Mouse (Mus musculus) stomach, embryonic 16.5 days (tissue): ENCODE data around the gene Supv3l1. TPM values are rescaled to one million over a fixed set of nuclear protein-coding genes. Genes with fewer than 3 reads are reported as not detected.

ENCODE experiments used
- ATAC-seq: fragments of 200-750 bp; cut with Nextera tagmentation; 2 replicates; pipeline ENCODE4 v1.8.0; 2017; ENCODE audit warnings: moderate number of reproducible peaks, moderate TSS enrichment; ENCODE audit not compliant: insufficient read depth, low FRiP score
- H3K27ac ChIP-seq: fragments of 300-500 bp; sonication (generic); 2 replicates; pipeline ENCODE4 v1.5.1; 2014; ENCODE audit warnings: low read length
- H3K27me3 ChIP-seq: fragments of 300-500 bp; sonication (generic); 2 replicates; pipeline ENCODE4 v1.6.1; 2014; ENCODE audit warnings: low read length, control low read depth, mixed read lengths; ENCODE audit not compliant: control insufficient read depth, insufficient read depth
- H3K36me3 ChIP-seq: fragments of 300-500 bp; sonication (generic); 2 replicates; pipeline ENCODE4 v1.6.1; 2014; ENCODE audit warnings: low read length; ENCODE audit not compliant: control insufficient read depth, insufficient read depth
- H3K4me1 ChIP-seq: fragments of 300-500 bp; sonication (generic); 2 replicates; pipeline ENCODE4 v1.6.1; 2014; ENCODE audit warnings: low read length, control low read depth, mixed read lengths; ENCODE audit not compliant: control insufficient read depth, insufficient read depth
- H3K4me2 ChIP-seq: fragments of 300-500 bp; sonication (generic); 2 replicates; pipeline ENCODE4 v1.6.1; 2014; ENCODE audit warnings: low read depth, low read length, mixed read lengths
- H3K4me3 ChIP-seq: fragments of 300-500 bp; sonication (generic); replicated peaks from 2 replicates; pipeline ENCODE4 v1.5.1; 2014; ENCODE audit warnings: mild to moderate bottlenecking, low read length
- H3K9ac ChIP-seq: fragments of 300-500 bp; sonication (generic); 2 replicates; pipeline ENCODE4 v1.6.1; 2014; ENCODE audit warnings: low read length
- H3K9me3 ChIP-seq: fragments of 300-500 bp; sonication (generic); replicated peaks from 2 replicates; pipeline ENCODE4 v1.6.1; 2016; ENCODE audit warnings: low read length, control low read depth; ENCODE audit not compliant: control insufficient read depth
- WGBS: fragments of 180-500 bp; shearing (Covaris S2); extraction: QIAGEN DNeasy Blood & Tissue Kit; methylation state at CpG from one replicate; pipeline ENCODE4 v1.1.7; 2014; 5-methylcytosine and 5-hydroxymethylcytosine counted together
- polyA plus RNA-seq: library from polyadenylated mRNA; unstranded; fragments of >200 nt; fragmentation: Nextera tagmentation; extraction: Ambion mirVana; gene quantifications from 2 replicates; pipeline ENCODE4 v1.2.1, GENCODE M21; 2015

Gene Supv3l1
- polyA plus RNA-seq, 1 experiment from 2014 or later, result 26.1 TPM

GRCm38 (mm10) chr10:62401641-62402111 is 47.9 kb downstream of the Supv3l1 start:
- no peaks in the 10 kb centered on the region for H3K27me3 ChIP-seq
- no peak overlapping the region for H3K27ac ChIP-seq
- no peak for ATAC-seq

GRCm38 (mm10) chr10:62383011-62383410 is 66.5 kb downstream of the Supv3l1 start:
- H3K4me3 ChIP-seq, result no peak overlapping the region

More at GRCm38 (mm10) chr10:62401641-62402111, 47.9 kb downstream of the Supv3l1 start:
- H3K4me3 ChIP-seq, result no peak overlapping the region
- H3K36me3 ChIP-seq, result no peaks in the 10 kb centered on the region
- H3K9me3 ChIP-seq, result no peaks in the 10 kb centered on the region
- H3K4me1 ChIP-seq, result no peaks in the 10 kb centered on the region; the same call in 1 of the 2 replicates
- no peak overlapping the region for H3K9ac ChIP-seq
- H3K4me2 ChIP-seq, result no peak overlapping the region
- WGBS, result 80% methylated on average over 19 of the region's 19 CpGs

GRCm38 (mm10) chr10:62380936-62381335 is 68.6 kb downstream of the Supv3l1 start:
- no peak overlapping the region for H3K9ac ChIP-seq
- no peak overlapping the region for H3K27ac ChIP-seq
- no peak for ATAC-seq
- no peak overlapping the region for H3K4me3 ChIP-seq
- H3K4me2 ChIP-seq, result no peak overlapping the region
- H3K9me3 ChIP-seq, result no peaks in the 10 kb centered on the region
- no peaks in the 10 kb centered on the region for H3K36me3 ChIP-seq
- H3K27me3 ChIP-seq, result no peaks in the 10 kb centered on the region
- H3K4me1 ChIP-seq, result no peaks in the 10 kb centered on the region

More at GRCm38 (mm10) chr10:62383011-62383410, 66.5 kb downstream of the Supv3l1 start:
- Histone ChIP-seq H3K4me1 (no peaks in the 10 kb centered on the region), H3K4me2 (no peak overlapping the region), H3K36me3 (no peaks in the 10 kb centered on the region), H3K27ac (no peak overlapping the region), H3K27me3 (no peaks in the 10 kb centered on the region), H3K9me3 (no peaks in the 10 kb centered on the region), H3K9ac (no peak overlapping the region)
- WGBS, result 81% methylated on average over 3 of the region's 3 CpGs
- no peak for ATAC-seq

GRCm38 (mm10) chr10:62379808-62380207 is 69.7 kb downstream of the Supv3l1 start, which contains the start of gene Hk1:
Hk1 (minus strand) TSS chr10:62379908.
- ATAC-seq, result no peak
- 93% methylated on average over 1 of the region's 1 CpGs for WGBS
- Histone ChIP-seq H3K36me3 (no peaks in the 10 kb centered on the region), H3K9ac (no peak within 1 kb of the TSS), H3K27me3 (no peaks in the 10 kb centered on the region), H3K4me3 (no peak within 1 kb of the TSS), H3K4me1 (no peaks in the 10 kb centered on the region), H3K9me3 (no peaks in the 10 kb centered on the region), H3K27ac (no peak within 1 kb of the TSS), H3K4me2 (no peak within 1 kb of the TSS)

Other genes with a start within 250 kb of the Supv3l1 start
- 65.5 and 80.3 TPM in 2 replicates for gene Tspan15, start 218.5 kb downstream of the Supv3l1 start, polyA plus RNA-seq
- gene Tacr2, start 197.3 kb downstream of the Supv3l1 start, polyA plus RNA-seq, result 1.4 and 1.6 TPM in 2 replicates
- 55.0 and 67.0 TPM in 2 replicates for gene Hk1, start 69.8 kb downstream of the Supv3l1 start, polyA plus RNA-seq
- 15.6 and 17.4 TPM in 2 replicates for gene Hkdc1, start 27.2 kb downstream of the Supv3l1 start, polyA plus RNA-seq
- gene 4930507D05Rik, start 249 bp downstream of the Supv3l1 start, polyA plus RNA-seq, result 0.27 TPM in 1 of 2 replicates, not detected in the other
- 80.6 and 83.2 TPM in 2 replicates for gene Vps26a, start 37.1 kb upstream of the Supv3l1 start, polyA plus RNA-seq
- gene Srgn, start 77.7 kb upstream of the Supv3l1 start, polyA plus RNA-seq, result 15.8 and 26.4 TPM in 2 replicates
- gene Kif1bp, start 128.7 kb upstream of the Supv3l1 start, polyA plus RNA-seq, result 23.9 and 24.7 TPM in 2 replicates
- gene Ddx21, start 152.5 kb upstream of the Supv3l1 start, polyA plus RNA-seq, result 20.0 and 21.1 TPM in 2 replicates
- gene Ddx50, start 201.5 kb upstream of the Supv3l1 start, polyA plus RNA-seq, result 118 and 127 TPM in 2 replicates